Mouse (Mus musculus): ENCODE data around the gene Kifc5b. TPM values are rescaled to one million over a fixed set of nuclear protein-coding genes. Genes with fewer than 3 reads are reported as not detected.
A peak's percentile ranks its signal among the peaks of the same experiment; 100 is the strongest.
"Not testable (repeated sequence)": the region's sequence is repeated elsewhere in the genome, so short reads cannot be mapped to it uniquely, and the experiment has no call there.

Kifc5b gene
- polyA plus RNA-seq, 1 experiment = 6.8 TPM

- peaks cover 13% of the 10 kb centered on the region; the same call in 1 of the 2 replicates for H3K4me1 ChIP-seq (ENCODE audit: control insufficient read depth, insufficient read depth, insufficient read length)
- H3K27me3 ChIP-seq (ENCODE audit: control insufficient read depth, insufficient read depth, low read length) = no peaks in the 10 kb centered on the region
- no peak for DNase-seq (ENCODE audit: low read depth in 1 of 2, low spot score in 2 of 2)
- no peak overlapping the region for H3K27ac ChIP-seq (ENCODE audit: insufficient read depth, low read length)
- H3K4me3 ChIP-seq (ENCODE audit: extremely low read depth, insufficient read depth, insufficient read length) = no peak overlapping the region
- H3K36me3 ChIP-seq (ENCODE audit: control insufficient read depth, insufficient read depth, low read length) = peaks cover 9% of the 10 kb centered on the region
- TF ChIP-seq CTCF (IDR thresholded peaks at IDR 0.05; ENCODE audit: extremely low read depth, insufficient read depth, insufficient read length, insufficient replicate concordance) = no peak
- TF ChIP-seq POLR2A (IDR thresholded peaks at IDR 0.05; ENCODE audit: low read depth, low read length) = no peak
- WGBS = 81% methylated on average over 8 of the region's 8 CpGs
These were observed 54.5 kb downstream of the Kifc5b start for GRCm38 (mm10) chr17:26971247-26971905.

- WGBS = 6% methylated on average over 3 of the region's 3 CpGs
- no peaks in the 10 kb centered on the region for H3K27me3 ChIP-seq (ENCODE audit: control insufficient read depth, insufficient read depth, low read length)
- H3K36me3 ChIP-seq (ENCODE audit: control insufficient read depth, insufficient read depth, low read length) = peaks cover 9% of the 10 kb centered on the region
- TF ChIP-seq CTCF (IDR thresholded peaks at IDR 0.05; ENCODE audit: extremely low read depth, insufficient read depth, insufficient read length, insufficient replicate concordance) (no peak), POLR2A (IDR thresholded peaks at IDR 0.05; ENCODE audit: low read depth, low read length) (no peak)
- peak overlapping the region; percentile 81 for H3K4me3 ChIP-seq (ENCODE audit: extremely low read depth, insufficient read depth, insufficient read length)
- DNase-seq (ENCODE audit: low read depth in 1 of 2, low spot score in 2 of 2) = no peak
- H3K27ac ChIP-seq (ENCODE audit: insufficient read depth, low read length) = peak overlapping the region; percentile 78; the same call in 1 of the 2 replicates
- H3K4me1 ChIP-seq (ENCODE audit: control insufficient read depth, insufficient read depth, insufficient read length) = peaks cover 13% of the 10 kb centered on the region; the same call in 1 of the 2 replicates
These were observed 55.2 kb downstream of the Kifc5b start for GRCm38 (mm10) chr17:26972107-26972506.

- peak; percentile 88 for TF ChIP-seq POLR2A (IDR thresholded peaks at IDR 0.05; ENCODE audit: low read depth, low read length)
- no peak for TF ChIP-seq CTCF (IDR thresholded peaks at IDR 0.05; ENCODE audit: extremely low read depth, insufficient read depth, insufficient read length, insufficient replicate concordance)
- peaks cover 13% of the 10 kb centered on the region; the same call in 1 of the 2 replicates for H3K4me1 ChIP-seq (ENCODE audit: control insufficient read depth, insufficient read depth, insufficient read length)
- peak; percentile 90 to 98 for DNase-seq (ENCODE audit: low read depth in 1 of 2, low spot score in 2 of 2)
- H3K27ac ChIP-seq (ENCODE audit: insufficient read depth, low read length) = peak within 1 kb of the TSS; percentile 84
- peak within 1 kb of the TSS; percentile 81 for H3K4me3 ChIP-seq (ENCODE audit: extremely low read depth, insufficient read depth, insufficient read length)
- under 1% methylated on average over 75 of the region's 75 CpGs for WGBS
- peaks cover 11% of the 10 kb centered on the region for H3K36me3 ChIP-seq (ENCODE audit: control insufficient read depth, insufficient read depth, low read length)
- H3K27me3 ChIP-seq (ENCODE audit: control insufficient read depth, insufficient read depth, low read length) = no peaks in the 10 kb centered on the region
These were observed 56.0 kb downstream of the Kifc5b start, which contains the start of gene Zbtb9 for GRCm38 (mm10) chr17:26972703-26973574. Zbtb9 (plus strand) TSS chr17:26973167.

- Histone ChIP-seq H3K27me3 (ENCODE audit: control insufficient read depth, insufficient read depth, low read length) (no peaks in the 10 kb centered on the region), H3K4me3 (ENCODE audit: extremely low read depth, insufficient read depth, insufficient read length) (no peak overlapping the region), H3K36me3 (ENCODE audit: control insufficient read depth, insufficient read depth, low read length) (peaks cover 11% of the 10 kb centered on the region), H3K27ac (ENCODE audit: insufficient read depth, low read length) (no peak overlapping the region), H3K4me1 (ENCODE audit: control insufficient read depth, insufficient read depth, insufficient read length) (peaks cover 17% of the 10 kb centered on the region; the same call in 1 of the 2 replicates)
- TF ChIP-seq CTCF (IDR thresholded peaks at IDR 0.05; ENCODE audit: extremely low read depth, insufficient read depth, insufficient read length, insufficient replicate concordance) = no peak
- no peak for TF ChIP-seq POLR2A (IDR thresholded peaks at IDR 0.05; ENCODE audit: low read depth, low read length)
- DNase-seq (ENCODE audit: low read depth in 1 of 2, low spot score in 2 of 2) = no peak
- WGBS = 87% methylated on average over 15 of the region's 15 CpGs
These were observed 57.7 kb downstream of the Kifc5b start for GRCm38 (mm10) chr17:26974547-26974946.

GRCm38 (mm10) chr17:26975415-26975814 lies 58.5 kb downstream of the Kifc5b start:
- H3K4me3 ChIP-seq (ENCODE audit: extremely low read depth, insufficient read depth, insufficient read length) = no peak overlapping the region
- no peaks in the 10 kb centered on the region for H3K27me3 ChIP-seq (ENCODE audit: control insufficient read depth, insufficient read depth, low read length)
- H3K27ac ChIP-seq (ENCODE audit: insufficient read depth, low read length) = no peak overlapping the region
- H3K36me3 ChIP-seq (ENCODE audit: control insufficient read depth, insufficient read depth, low read length) = peaks cover 11% of the 10 kb centered on the region
- peaks cover 21% of the 10 kb centered on the region for H3K4me1 ChIP-seq (ENCODE audit: control insufficient read depth, insufficient read depth, insufficient read length)
- TF ChIP-seq CTCF (IDR thresholded peaks at IDR 0.05; ENCODE audit: extremely low read depth, insufficient read depth, insufficient read length, insufficient replicate concordance) (no peak), POLR2A (IDR thresholded peaks at IDR 0.05; ENCODE audit: low read depth, low read length) (no peak)
- DNase-seq (ENCODE audit: low read depth in 1 of 2, low spot score in 2 of 2) = no peak

GRCm38 (mm10) chr17:26977354-26977753 lies 60.5 kb downstream of the Kifc5b start:
- 88% methylated on average over 6 of the region's 6 CpGs for WGBS
- not testable (repeated sequence) for H3K27ac ChIP-seq (ENCODE audit: insufficient read depth, low read length); H3K4me3 ChIP-seq (ENCODE audit: extremely low read depth, insufficient read depth, insufficient read length); H3K27me3 ChIP-seq (ENCODE audit: control insufficient read depth, insufficient read depth, low read length)
- DNase-seq (ENCODE audit: low read depth in 1 of 2, low spot score in 2 of 2) = peak in 1 of 2 experiments; percentile 17
- H3K4me1 ChIP-seq (ENCODE audit: control insufficient read depth, insufficient read depth, insufficient read length) = peaks cover 27% of the 10 kb centered on the region
- peaks cover 11% of the 10 kb centered on the region for H3K36me3 ChIP-seq (ENCODE audit: control insufficient read depth, insufficient read depth, low read length)

Data from spleen, adult 2 months (tissue).